Mouse (Mus musculus): ENCODE data around the gene Htr1f. TPM values are rescaled to one million over a fixed set of nuclear protein-coding genes. Genes with fewer than 3 reads are reported as not detected.

Htr1f gene
- polyA plus RNA-seq, 1 experiment from 2014 or later: not detected

DNA sequence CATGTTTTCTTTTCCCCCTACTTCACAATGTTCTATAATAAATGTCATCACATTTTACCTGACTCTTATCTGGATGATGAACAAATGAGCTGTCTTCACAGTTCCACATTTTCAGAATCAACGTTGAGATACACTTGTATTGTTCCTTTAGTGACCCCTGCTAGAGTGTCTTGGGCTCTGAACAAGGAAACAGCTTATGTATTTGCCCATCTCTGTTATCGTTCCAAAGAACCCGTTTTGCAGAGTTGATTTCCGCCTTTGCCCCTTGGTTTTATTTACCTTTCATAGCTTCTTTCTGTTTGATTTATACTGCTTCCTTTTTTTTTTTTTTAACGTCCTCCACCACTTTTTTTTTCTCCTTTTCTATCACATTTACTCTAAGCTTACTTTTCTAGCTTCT lies 225.9 kb downstream of the Htr1f start:
- ATAC-seq (ENCODE audit: low FRiP score): no peak
- Histone ChIP-seq H3K27ac (no peak overlapping the region), H3K4me1 (no peaks in the 10 kb centered on the region), H3K27me3 (no peaks in the 10 kb centered on the region), H3K4me2 (replicated peaks) (no peak overlapping the region), H3K9ac (no peak overlapping the region), H3K36me3 (no peaks in the 10 kb centered on the region), H3K4me3 (no peak overlapping the region), H3K9me3 (replicated peaks) (no peaks in the 10 kb centered on the region)
- 82% methylated on average over 5 of the region's 5 CpGs for WGBS

DNA sequence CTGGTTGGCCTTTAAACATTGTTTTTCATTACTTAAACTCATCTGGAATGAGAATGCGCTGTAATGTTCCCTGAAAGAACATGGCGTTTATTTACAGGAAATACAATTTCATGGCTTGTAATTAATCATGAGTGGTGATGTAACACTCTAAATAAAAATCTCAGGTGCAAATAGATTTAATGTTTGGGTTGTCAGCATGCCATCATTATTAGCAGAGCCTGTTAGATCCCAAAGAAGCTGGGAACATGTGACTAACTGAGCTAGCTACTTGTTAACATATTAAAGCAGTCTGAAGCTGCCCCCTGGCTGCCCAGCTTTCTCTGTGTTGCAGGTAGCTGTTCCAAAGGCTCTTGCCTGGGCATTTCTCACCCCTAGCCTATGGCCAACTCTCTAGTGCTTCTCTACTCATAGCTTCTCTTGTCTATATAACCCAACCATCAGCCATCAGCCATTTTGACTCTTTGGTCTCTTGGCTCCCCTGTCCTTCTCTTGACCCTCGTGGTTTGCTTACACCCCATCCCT lies 227.0 kb downstream of the Htr1f start:
- Histone ChIP-seq H3K36me3 (no peaks in the 10 kb centered on the region), H3K4me1 (no peaks in the 10 kb centered on the region), H3K27me3 (no peaks in the 10 kb centered on the region), H3K27ac (no peak overlapping the region), H3K9me3 (replicated peaks) (no peaks in the 10 kb centered on the region), H3K4me3 (no peak overlapping the region), H3K4me2 (replicated peaks) (no peak overlapping the region), H3K9ac (no peak overlapping the region)
- 87% methylated on average over 3 of the region's 3 CpGs for WGBS
- ATAC-seq (ENCODE audit: low FRiP score): no peak

DNA sequence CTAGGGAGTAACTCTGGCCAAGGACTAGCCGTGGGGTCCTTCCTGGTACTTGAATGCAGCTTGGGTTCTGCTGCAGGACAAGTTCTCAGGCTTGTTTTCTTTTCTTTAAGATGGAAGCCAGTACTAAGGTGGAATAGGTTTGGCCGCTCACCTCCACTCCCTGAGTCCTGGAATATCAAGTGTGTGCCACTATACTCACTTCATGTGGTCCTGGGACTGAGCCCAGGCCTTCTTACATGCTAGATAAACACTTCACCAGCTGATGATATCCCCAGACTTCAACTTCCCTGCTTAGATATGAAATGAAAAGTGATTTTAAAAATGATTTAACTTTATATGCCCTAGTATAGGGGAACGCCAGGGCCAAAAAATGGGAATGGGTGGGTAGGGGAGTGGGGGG lies 228.3 kb downstream of the Htr1f start:
- no peaks in the 10 kb centered on the region for H3K27me3 ChIP-seq
- H3K4me3 ChIP-seq: no peak overlapping the region
- H3K36me3 ChIP-seq: no peaks in the 10 kb centered on the region
- 83% methylated on average over 3 of the region's 3 CpGs for WGBS
- H3K4me1 ChIP-seq: no peaks in the 10 kb centered on the region
- no peaks in the 10 kb centered on the region for H3K9me3 ChIP-seq (replicated peaks)
- no peak overlapping the region for H3K9ac ChIP-seq
- no peak for ATAC-seq (ENCODE audit: low FRiP score)
- no peak overlapping the region for H3K4me2 ChIP-seq (replicated peaks)
- no peak overlapping the region for H3K27ac ChIP-seq

DNA sequence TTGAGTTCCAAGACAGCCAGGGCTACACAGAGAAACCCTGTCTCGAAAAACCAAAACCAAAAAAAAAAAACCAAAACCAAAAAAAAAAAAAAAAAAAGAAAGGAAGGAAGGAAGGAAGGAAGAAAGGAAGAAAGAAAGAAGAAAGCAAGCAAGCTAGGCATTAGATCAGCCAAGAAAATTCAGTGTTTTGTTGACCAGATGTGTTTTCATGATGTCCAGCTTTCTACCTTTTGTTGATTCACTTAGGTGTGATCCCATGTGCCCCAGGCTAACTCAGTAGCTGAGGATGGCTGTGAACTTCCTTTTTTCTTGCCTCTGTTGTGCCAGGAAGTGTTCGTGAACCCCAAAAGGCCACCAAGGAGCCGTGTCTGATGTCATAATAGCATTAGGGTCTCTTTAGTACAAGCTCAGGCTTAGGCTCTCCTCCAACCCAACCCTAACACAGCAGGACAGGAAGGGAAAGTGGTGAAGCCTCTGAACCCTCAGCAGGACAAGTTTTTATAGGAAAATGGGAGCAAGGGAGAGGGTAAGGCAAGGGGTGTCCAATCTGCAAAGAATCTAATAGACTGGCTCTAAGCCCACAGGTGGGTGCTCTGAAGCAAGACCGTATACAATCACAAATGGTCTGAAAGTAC lies 228.9 kb downstream of the Htr1f start:
- Histone ChIP-seq H3K9me3 (replicated peaks) (no peaks in the 10 kb centered on the region), H3K4me3 (no peak overlapping the region), H3K36me3 (no peaks in the 10 kb centered on the region), H3K27me3 (no peaks in the 10 kb centered on the region), H3K27ac (no peak overlapping the region), H3K4me1 (no peaks in the 10 kb centered on the region), H3K4me2 (replicated peaks) (no peak overlapping the region), H3K9ac (no peak overlapping the region)
- no peak for ATAC-seq (ENCODE audit: low FRiP score)
- 78% methylated on average over 4 of the region's 4 CpGs for WGBS

DNA sequence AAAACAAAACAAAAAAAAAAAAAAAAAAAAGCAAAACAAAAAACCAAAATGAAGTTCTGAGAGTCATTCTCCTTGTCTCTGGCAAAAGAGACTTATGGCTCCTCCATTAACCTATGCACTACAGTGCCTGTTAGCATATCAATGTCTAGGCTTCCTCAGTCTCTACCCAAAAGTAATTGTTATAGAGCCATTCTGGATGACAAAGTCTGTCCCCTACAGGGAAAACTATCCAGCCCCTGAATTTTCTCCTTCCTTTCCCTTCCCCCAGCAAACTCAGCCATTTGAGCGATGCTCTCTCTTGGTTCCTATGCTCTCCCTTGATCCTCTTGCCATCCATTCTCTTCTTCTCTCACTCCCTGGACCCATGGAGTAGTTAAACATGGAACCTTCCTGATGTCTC lies 229.8 kb downstream of the Htr1f start:
- Histone ChIP-seq H3K9me3 (replicated peaks) (no peaks in the 10 kb centered on the region), H3K4me1 (no peaks in the 10 kb centered on the region), H3K27me3 (no peaks in the 10 kb centered on the region), H3K36me3 (no peaks in the 10 kb centered on the region), H3K27ac (no peak overlapping the region), H3K4me2 (replicated peaks) (no peak overlapping the region), H3K9ac (no peak overlapping the region), H3K4me3 (no peak overlapping the region)
- no peak for ATAC-seq (ENCODE audit: low FRiP score)
- WGBS: 96% methylated on average over 1 of the region's 1 CpGs

DNA sequence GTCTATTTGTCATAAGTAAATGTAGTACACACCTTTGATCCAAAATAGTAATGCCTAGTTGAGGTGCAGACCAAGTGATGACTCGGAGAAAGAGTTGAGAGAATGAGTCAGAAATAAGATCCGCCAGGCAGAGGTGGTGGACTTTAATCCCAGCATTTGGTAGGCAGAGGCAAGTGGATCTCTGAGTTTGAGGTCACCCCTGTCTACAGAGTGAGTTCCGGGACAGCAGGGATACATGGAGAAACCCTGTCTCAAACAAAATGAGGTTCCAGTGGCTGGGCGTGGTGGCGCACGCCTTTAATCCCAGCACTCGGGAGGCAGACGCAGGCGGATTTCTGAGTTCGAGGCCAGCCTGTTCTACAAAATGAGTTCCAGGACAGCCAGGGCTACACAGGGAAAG lies 230.3 kb downstream of the Htr1f start:
- Histone ChIP-seq H3K27me3 (no peaks in the 10 kb centered on the region), H3K27ac (no peak overlapping the region), H3K4me2 (replicated peaks) (no peak overlapping the region), H3K4me3 (no peak overlapping the region), H3K9ac (no peak overlapping the region), H3K9me3 (replicated peaks) (no peaks in the 10 kb centered on the region), H3K36me3 (no peaks in the 10 kb centered on the region), H3K4me1 (no peaks in the 10 kb centered on the region)
- ATAC-seq (ENCODE audit: low FRiP score): no peak
- WGBS: 96% methylated on average over 10 of the region's 10 CpGs

Small RNA genes within 50 kb of the gene (microRNA-seq; reads per million reads assigned to microRNA genes)
- gene Gm23374: not detected
